30 mouse cellular contexts compared by ENCODE assay signal in the genomic region with DNA sequence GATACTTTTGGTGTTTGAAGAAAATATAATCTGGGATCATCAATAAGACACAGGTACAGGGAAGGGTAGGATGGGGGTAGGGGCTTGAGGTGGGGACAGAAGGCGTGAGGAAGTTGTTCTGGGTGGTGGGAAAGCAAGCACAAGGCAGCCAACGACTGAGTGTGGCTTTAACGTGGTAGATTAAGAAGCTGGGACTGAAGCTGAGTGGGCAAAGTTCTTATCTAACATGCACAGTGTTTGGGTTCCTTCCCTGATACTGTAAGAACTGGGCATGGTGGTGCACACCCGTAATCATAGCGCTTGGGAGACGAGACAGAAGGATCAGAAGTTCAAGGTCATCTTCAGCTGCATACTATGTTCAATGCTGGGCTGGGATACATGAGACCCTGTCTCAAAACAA. TPM values are rescaled to one million over a fixed set of nuclear protein-coding genes. Genes with fewer than 3 reads are reported as not detected.
A peak's percentile ranks its signal among the peaks of the same experiment; 100 is the strongest.
DNase-seq lines count a peak whose midpoint lies in the region; ATAC-seq lines count a peak whose summit lies in the region.
"Had no signal": no experiment of that assay in that cellular context is flagged by ENCODE, and none has a peak within 500 bp of the region (broad histone marks: within the 10 kb centered on the region; RNA-seq: fewer than 3 reads in every experiment).

No protein-coding gene starts in this region.

- H3K9me3 ChIP-seq in liver, embryonic 11.5 days (ENCODE audit: control insufficient read depth, low read length) = no peaks in the 10 kb centered on the region
- no peaks in the 10 kb centered on the region for H3K9me3 ChIP-seq in liver, embryonic 16.5 days (replicated peaks; ENCODE audit: control insufficient read depth, low read length)
- H3K9me3 ChIP-seq: embryonic facial prominence, embryonic 13.5 days; forebrain, embryonic 10.5 days; forebrain, embryonic 15.5 days; hindbrain, embryonic 13.5 days; midbrain, embryonic 12.5 days; neural tube, embryonic 13.5 days had no signal

- peak; percentile 91 for ATAC-seq in liver, embryonic 11.5 days (replicated peaks; ENCODE audit: low FRiP score)
- ATAC-seq in liver, embryonic 16.5 days (ENCODE audit: low read depth) = peak; percentile 77
- ATAC-seq: forebrain, embryonic 15.5 days; intestine, embryonic 16.5 days; Patski had no signal

- H3K4me1 ChIP-seq in liver, embryonic 11.5 days (replicated peaks; ENCODE audit: control insufficient read depth, insufficient read depth, low read length) = peaks cover 24% of the 10 kb centered on the region
- H3K4me1 ChIP-seq in liver, embryonic 16.5 days (ENCODE audit: control insufficient read depth, low read depth, low read length) = peaks cover 17% of the 10 kb centered on the region

- no peak overlapping the region for H3K4me3 ChIP-seq in liver, embryonic 11.5 days (ENCODE audit: low read depth, low read length)
- H3K4me3 ChIP-seq in liver, embryonic 16.5 days (ENCODE audit: low read depth, low read length) = no peak overlapping the region
- H3K4me3 ChIP-seq: embryonic facial prominence, embryonic 13.5 days; forebrain, embryonic 10.5 days; forebrain, embryonic 15.5 days; gastrocnemius, adult 2 months; hindbrain, embryonic 13.5 days; midbrain, embryonic 12.5 days; myocyte; neural tube, embryonic 13.5 days had no signal

- H3K27me3 ChIP-seq in liver, embryonic 11.5 days (replicated peaks; ENCODE audit: control insufficient read depth, insufficient read depth, low read length) = no peaks in the 10 kb centered on the region
- H3K27me3 ChIP-seq in liver, embryonic 16.5 days (ENCODE audit: control insufficient read depth, insufficient read depth, low read depth, low read length) = no peaks in the 10 kb centered on the region
- H3K27me3 ChIP-seq: embryonic facial prominence, embryonic 13.5 days; forebrain, embryonic 15.5 days; hindbrain, embryonic 13.5 days; midbrain, embryonic 12.5 days; neural tube, embryonic 13.5 days; Patski had no signal

- no peak overlapping the region for H3K4me2 ChIP-seq in liver, embryonic 11.5 days
- H3K4me2 ChIP-seq in liver, embryonic 16.5 days (ENCODE audit: low read depth, low read length) = no peak overlapping the region
- H3K4me2 ChIP-seq: embryonic facial prominence, embryonic 13.5 days; forebrain, embryonic 15.5 days; heart, embryonic 11.5 days; hindbrain, embryonic 13.5 days; midbrain, embryonic 12.5 days; neural tube, embryonic 13.5 days had no signal

- no peak overlapping the region for H3K27ac ChIP-seq in liver, embryonic 11.5 days (ENCODE audit: low read depth, low read length)
- H3K27ac ChIP-seq in liver, embryonic 16.5 days (ENCODE audit: low read length) = no peak overlapping the region
- H3K27ac ChIP-seq: embryonic facial prominence, embryonic 13.5 days; forebrain, embryonic 10.5 days; forebrain, embryonic 15.5 days; gastrocnemius, adult 2 months; hindbrain, embryonic 13.5 days; kidney, postnatal 0 days; midbrain, embryonic 12.5 days; neural tube, embryonic 13.5 days had no signal

- 50% methylated on average over 6 of the region's 6 CpGs for WGBS in liver, embryonic 11.5 days
- 19% methylated on average over 6 of the region's 6 CpGs for WGBS in liver, embryonic 16.5 days (ENCODE audit: insufficient replicate concordance)

- no peaks in the 10 kb centered on the region for H3K36me3 ChIP-seq in liver, embryonic 11.5 days (ENCODE audit: control insufficient read depth, insufficient read depth, low read length)
- no peaks in the 10 kb centered on the region for H3K36me3 ChIP-seq in liver, embryonic 16.5 days (ENCODE audit: control insufficient read depth, insufficient read depth)

- H3K9ac ChIP-seq in liver, embryonic 11.5 days (ENCODE audit: low read depth, low read length) = no peak overlapping the region
- H3K9ac ChIP-seq in liver, embryonic 16.5 days (ENCODE audit: low read depth, low read length) = no peak overlapping the region
- H3K9ac ChIP-seq: embryonic facial prominence, embryonic 13.5 days; forebrain, embryonic 15.5 days; hindbrain, embryonic 13.5 days; midbrain, embryonic 12.5 days; neural tube, embryonic 13.5 days had no signal

- DNase-seq in c-Kit-positive CD71-positive TER-119-negative erythroid progenitor cells, embryonic 14.5 days (ENCODE audit: low read depth) = peak; percentile 39
- no peak for DNase-seq in liver, embryonic 11.5 days (ENCODE audit: low spot score)
- DNase-seq in layer of hippocampus, postnatal 25 days (ENCODE audit: extremely low spot score in 1 of 2, low spot score in 1 of 2) = no peak
- no peak for DNase-seq in thymus, postnatal 36 days
- DNase-seq in urinary bladder, postnatal 4 days (ENCODE audit: low spot score in 2 of 2) = no peak
- DNase-seq: adrenal gland, postnatal 10 days; B cell, adult 2 months; cerebellum, adult 11-12 months; cerebellum, adult 9-11 months; gastrocnemius, adult 2 months; gastrocnemius, postnatal 36 days; heart, adult 18-20 months; heart, postnatal 36 days; kidney, adult 8-10 months; kidney, postnatal 4 days; layer of hippocampus, postnatal 36 days; lung, postnatal 14 days; thymus, postnatal 25 days had no signal

RNA-seq across cellular contexts. Expression of a gene that starts 44.0 kb away (rescaled TPM):
- 107 and 112 TPM in 2 replicates for polyA plus RNA-seq in liver, embryonic 11.5 days (2014; fragmentation: Nextera tagmentation; extraction: Ambion mirVana)
- 54.2 and 57.5 TPM in 2 replicates for polyA plus RNA-seq in liver, embryonic 16.5 days (2015; fragmentation: Nextera tagmentation; extraction: Ambion mirVana)
- total RNA-seq in layer of hippocampus, postnatal 25 days (2021) = 100 to 1,000 TPM; 285 to 296 TPM
